Mouse (Mus musculus) spleen, adult 2 months (tissue): ENCODE results near the gene Orm3. TPM values are rescaled to one million over a fixed set of nuclear protein-coding genes. Genes with fewer than 3 reads are reported as not detected.

ENCODE experiments used
- DNase-seq, 2 experiments: peaks; one replicate each; pipeline versions ENCODE4 v3.0.0 to v3.0.0-alpha.2; 2012 to 2021; ENCODE audit warnings: low spot score in 2 of 2, low read depth in 1 of 2
- H3K27ac ChIP-seq: fragments of 200-500 bp; 2 replicates; pipeline ENCODE4 v1.5.1; 2012; ENCODE audit warnings: low read length, inconsistent platforms; ENCODE audit not compliant: insufficient read depth
- H3K27me3 ChIP-seq: fragments of 200-500 bp; 2 replicates; pipeline ENCODE4 v1.6.1; 2012; ENCODE audit warnings: mild to moderate bottlenecking, moderate library complexity, low read length, inconsistent platforms; ENCODE audit not compliant: control insufficient read depth, insufficient read depth
- H3K36me3 ChIP-seq: fragments of 200-500 bp; 2 replicates; pipeline ENCODE4 v1.6.1; 2012; ENCODE audit warnings: mild to moderate bottlenecking, low read length, inconsistent platforms; ENCODE audit not compliant: control insufficient read depth, insufficient read depth
- H3K4me1 ChIP-seq: fragments of 200-500 bp; 2 replicates; pipeline ENCODE4 v1.6.1; 2011; ENCODE audit warnings: inconsistent platforms; ENCODE audit not compliant: control insufficient read depth, insufficient read depth, insufficient read length
- H3K4me3 ChIP-seq: fragments of 200-500 bp; 2 replicates; pipeline ENCODE4 v1.5.1; 2011; ENCODE audit warnings: mild to moderate bottlenecking, inconsistent platforms; ENCODE audit not compliant: insufficient read depth, insufficient read length; ENCODE audit errors: extremely low read depth
- CTCF ChIP-seq: fragments of 200-500 bp; IDR thresholded peaks from 2 replicates; pipeline ENCODE4 v1.5.1; 2011; ENCODE audit warnings: mild to moderate bottlenecking, inconsistent platforms; ENCODE audit not compliant: insufficient read depth, insufficient read length, insufficient replicate concordance; ENCODE audit errors: extremely low read depth
- POLR2A ChIP-seq: fragments of 200-500 bp; IDR thresholded peaks from 2 replicates; pipeline ENCODE4 v1.6.1; 2011; ENCODE audit warnings: low read depth, low read length, inconsistent platforms
- WGBS: fragments of 180-500 bp; shearing (Covaris S2); methylation state at CpG from one replicate; pipeline ENCODE4 v1.1.7; 2018; 5-methylcytosine and 5-hydroxymethylcytosine counted together
- polyA plus RNA-seq: library from polyadenylated mRNA; depleted of rRNA; stranded (reverse); fragments of >200 nt; gene quantifications from 2 replicates; pipeline ENCODE4 v1.2.3, GENCODE M21; 2012

Orm3 gene
- polyA plus RNA-seq, 1 experiment = not detected

DNA sequence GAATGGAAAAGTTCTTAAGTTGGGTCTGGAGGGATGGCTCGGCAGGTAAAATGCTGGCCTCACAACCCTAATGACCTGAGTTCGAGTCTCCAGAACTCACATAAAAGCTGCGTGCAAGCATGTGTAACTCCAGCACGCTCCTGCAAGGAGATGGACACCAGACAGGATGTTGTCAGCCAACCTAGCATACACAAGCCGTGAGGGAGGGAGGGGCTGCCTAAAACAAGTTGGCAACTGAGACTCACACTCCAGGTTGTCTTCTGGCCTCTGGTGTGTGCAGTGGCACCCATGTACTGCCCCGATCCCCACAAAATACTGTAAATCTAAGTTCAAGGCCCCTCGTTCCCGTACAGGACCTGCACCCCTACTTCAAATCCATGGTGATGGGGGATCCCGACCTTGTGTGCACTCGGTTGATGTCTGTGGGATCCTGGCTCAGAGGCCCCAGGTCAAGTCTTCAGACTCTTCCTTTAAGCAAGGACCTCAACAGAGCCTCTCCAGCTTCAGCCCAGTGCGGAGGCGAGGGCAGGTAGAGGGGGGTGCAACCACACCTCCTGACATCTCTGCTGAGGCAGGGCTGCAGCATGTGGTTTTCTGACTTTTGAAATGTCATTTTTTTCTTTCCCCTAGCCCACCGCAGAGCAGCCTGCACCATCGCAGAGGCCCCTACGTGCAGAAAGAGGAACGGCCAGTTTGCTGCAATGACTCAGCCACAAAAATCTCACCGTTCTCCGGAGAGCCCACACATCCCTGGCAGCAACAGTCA lies 44.8 kb downstream of the Orm3 start:
- Histone ChIP-seq H3K4me1 (peaks cover 38% of the 10 kb centered on the region), H3K27ac (peak overlapping the region; percentile 99), H3K36me3 (peaks cover 17% of the 10 kb centered on the region), H3K4me3 (peak overlapping the region; percentile 84), H3K27me3 (no peaks in the 10 kb centered on the region)
- peak in 1 of 2 experiments; percentile 47 for DNase-seq
- TF ChIP-seq POLR2A (no peak), CTCF (no peak)
- 24% methylated on average over 18 of the region's 18 CpGs for WGBS

DNA sequence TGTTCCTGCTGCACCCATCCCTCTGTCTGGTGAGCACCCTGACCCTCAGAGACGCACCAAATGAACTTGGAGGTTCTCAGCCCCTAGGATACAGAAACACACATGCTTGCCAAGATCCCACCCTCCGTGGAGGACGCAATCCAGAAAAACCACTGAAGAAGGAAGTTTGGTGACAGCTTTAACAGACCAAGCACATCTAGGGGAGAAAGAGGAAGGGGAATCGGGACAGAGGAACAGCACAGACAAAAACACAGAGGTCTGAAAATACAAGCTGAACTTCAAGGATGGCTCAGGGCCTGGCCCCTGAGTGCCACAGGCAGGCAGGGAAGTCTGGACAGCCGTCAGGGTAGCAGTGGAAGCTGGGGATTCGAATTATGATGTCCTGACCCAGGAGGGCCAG lies 45.7 kb downstream of the Orm3 start:
- H3K27me3 ChIP-seq = no peaks in the 10 kb centered on the region
- peak overlapping the region; percentile 84 for H3K4me3 ChIP-seq
- H3K4me1 ChIP-seq = peaks cover 47% of the 10 kb centered on the region
- no peak for DNase-seq
- no peak; the same call in 1 of the 2 replicates for TF ChIP-seq POLR2A
- H3K36me3 ChIP-seq = peaks cover 15% of the 10 kb centered on the region
- 9% methylated on average over 6 of the region's 6 CpGs for WGBS
- peak overlapping the region; percentile 99 for H3K27ac ChIP-seq

DNA sequence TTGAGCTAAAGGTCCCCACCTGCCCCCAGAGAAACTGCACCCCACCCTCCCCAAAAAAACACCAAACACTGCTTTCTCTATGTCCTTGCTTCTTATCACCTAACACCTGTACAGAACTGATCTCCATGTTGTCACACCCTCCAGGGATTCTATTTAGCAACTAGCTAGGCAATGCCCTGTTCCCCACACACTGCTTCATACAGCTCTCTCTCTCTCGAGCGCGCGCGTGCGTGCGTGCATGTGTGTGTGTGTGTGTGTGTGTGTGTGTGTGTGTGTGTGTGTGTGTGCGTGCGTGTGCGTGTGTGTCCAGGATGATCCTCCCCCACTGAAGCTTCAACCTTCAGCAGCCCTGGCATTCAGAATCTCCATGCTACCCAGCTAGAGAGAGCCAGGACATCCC lies 46.1 kb downstream of the Orm3 start:
- Histone ChIP-seq H3K4me3 (peak overlapping the region; percentile 84), H3K4me1 (peaks cover 47% of the 10 kb centered on the region), H3K36me3 (peaks cover 13% of the 10 kb centered on the region), H3K27ac (peak overlapping the region; percentile 99), H3K27me3 (no peaks in the 10 kb centered on the region)
- no peak for DNase-seq
- WGBS = 8% methylated on average over 10 of the region's 10 CpGs
- TF ChIP-seq CTCF = no peak
- TF ChIP-seq POLR2A = no peak

DNA sequence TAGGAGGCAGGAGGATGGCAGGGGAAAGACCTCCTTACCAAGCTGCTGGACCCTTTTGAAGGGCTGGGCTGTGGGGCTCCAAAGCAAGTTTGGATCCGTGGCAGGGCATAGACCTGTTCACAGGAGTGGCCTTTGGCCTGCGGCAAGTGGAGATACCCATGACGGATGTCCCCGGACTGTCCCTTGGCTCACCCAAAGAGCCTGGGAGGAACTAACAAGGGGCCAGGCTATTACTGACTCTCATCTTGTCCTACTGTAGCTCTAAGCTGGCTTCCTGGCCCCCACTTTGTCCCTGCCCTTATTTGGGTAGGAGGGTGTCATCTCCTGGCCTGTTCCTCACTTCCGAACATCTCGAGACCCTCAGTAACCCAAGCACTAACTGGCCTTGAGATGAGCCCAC lies 46.6 kb downstream of the Orm3 start:
- Histone ChIP-seq H3K4me3 (peak overlapping the region; percentile 84), H3K4me1 (peaks cover 47% of the 10 kb centered on the region), H3K27me3 (no peaks in the 10 kb centered on the region), H3K36me3 (peaks cover 8% of the 10 kb centered on the region), H3K27ac (peak overlapping the region; percentile 99)
- DNase-seq = peak in 1 of 2 experiments; percentile 49
- 8% methylated on average over 6 of the region's 6 CpGs for WGBS
- TF ChIP-seq CTCF (no peak), POLR2A (no peak; the same call in 1 of the 2 replicates)

DNA sequence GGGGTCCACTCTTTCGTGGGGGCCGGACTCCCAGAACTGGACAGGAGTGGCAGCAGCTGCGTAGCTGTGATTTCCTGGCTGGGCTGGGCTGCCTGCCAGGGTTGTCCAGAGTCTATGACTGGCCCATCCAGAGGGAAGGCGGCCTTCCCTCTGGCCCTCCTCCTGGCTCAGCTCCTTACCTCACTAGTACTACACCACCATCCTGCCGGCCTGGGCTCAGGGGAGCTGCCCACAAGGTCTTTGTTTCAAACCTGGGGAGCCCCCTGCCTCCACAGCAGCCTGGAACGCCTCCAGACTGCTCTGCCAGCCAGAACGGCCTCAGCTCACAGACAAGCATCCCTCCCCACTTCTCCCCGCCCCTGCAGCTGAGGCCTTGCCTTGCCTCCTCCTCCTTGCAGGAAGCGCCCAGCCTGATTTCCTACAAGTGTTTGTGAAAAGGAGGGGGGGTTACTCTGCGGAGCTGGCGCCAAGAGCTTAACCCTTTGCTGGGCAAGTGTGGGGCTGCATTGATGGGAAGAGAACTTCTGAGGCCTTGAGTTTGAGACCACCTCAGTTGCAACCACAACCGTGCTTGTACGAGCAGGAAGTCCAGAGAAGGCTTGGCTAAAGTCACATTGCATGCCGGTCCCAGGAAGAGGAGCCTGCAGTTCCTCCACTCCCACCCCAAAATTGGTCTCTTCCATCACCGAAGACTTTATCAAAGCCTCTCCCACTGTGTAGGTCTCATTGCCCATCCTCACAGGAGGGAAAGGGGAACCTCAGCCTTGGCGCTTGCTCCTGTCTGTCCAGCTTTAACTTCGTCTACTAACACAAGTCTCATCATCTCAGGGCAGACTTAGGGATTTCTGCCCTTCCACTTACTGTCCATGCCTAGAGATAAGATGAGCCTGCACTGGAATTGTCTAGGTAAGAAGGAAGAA lies 47.3 kb downstream of the Orm3 start, which contains the start of gene Akna:
Akna (minus strand) TSS at position 315 of the 920 bp plus-strand sequence.
- 4% methylated on average over 17 of the region's 17 CpGs for WGBS
- peak; percentile 65 to 85 for DNase-seq

DNA sequence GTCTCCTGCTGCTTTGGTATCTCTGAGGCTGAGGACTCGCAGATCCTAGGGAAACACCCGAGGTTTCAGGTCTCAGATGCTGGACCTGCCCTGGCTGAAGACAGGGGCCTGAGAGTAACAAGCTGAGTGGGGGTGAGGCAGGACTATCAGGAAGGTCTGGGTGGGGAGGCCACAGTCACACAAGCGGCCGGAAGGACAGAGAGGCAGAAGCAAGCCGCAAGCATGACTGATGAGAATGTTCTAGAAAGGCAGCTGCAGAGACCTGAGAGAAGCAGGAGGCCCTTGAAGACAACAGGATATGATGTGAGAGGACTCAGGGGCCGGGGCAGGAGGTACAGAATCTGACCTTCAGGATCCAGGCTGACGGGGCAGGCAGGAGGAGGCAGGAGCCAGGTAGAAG lies 48.2 kb downstream of the Orm3 start:
- Histone ChIP-seq H3K36me3 (no peaks in the 10 kb centered on the region), H3K4me3 (peak overlapping the region; percentile 84; the same call in 1 of the 2 replicates), H3K27me3 (no peaks in the 10 kb centered on the region), H3K4me1 (peaks cover 46% of the 10 kb centered on the region), H3K27ac (peak overlapping the region; percentile 99)
- WGBS = 4% methylated on average over 7 of the region's 7 CpGs
- peak; percentile 49 for TF ChIP-seq POLR2A
- TF ChIP-seq CTCF = no peak
- peak; percentile 80 to 84 for DNase-seq

More for the DNA sequence above, 47.3 kb downstream of the Orm3 start, which contains the start of gene Akna:
- no peaks in the 10 kb centered on the region for H3K27me3 ChIP-seq
- H3K27ac ChIP-seq = peak within 1 kb of the TSS; percentile 99
- H3K4me1 ChIP-seq = peaks cover 47% of the 10 kb centered on the region
- peaks cover under 1% of the 10 kb centered on the region; the same call in 1 of the 2 replicates for H3K36me3 ChIP-seq
- TF ChIP-seq CTCF = no peak
- TF ChIP-seq POLR2A = peak; percentile 96
- H3K4me3 ChIP-seq = peak within 1 kb of the TSS; percentile 84
